Comparison of ENCODE assay signal across 28 mouse cellular contexts in the genomic region with DNA sequence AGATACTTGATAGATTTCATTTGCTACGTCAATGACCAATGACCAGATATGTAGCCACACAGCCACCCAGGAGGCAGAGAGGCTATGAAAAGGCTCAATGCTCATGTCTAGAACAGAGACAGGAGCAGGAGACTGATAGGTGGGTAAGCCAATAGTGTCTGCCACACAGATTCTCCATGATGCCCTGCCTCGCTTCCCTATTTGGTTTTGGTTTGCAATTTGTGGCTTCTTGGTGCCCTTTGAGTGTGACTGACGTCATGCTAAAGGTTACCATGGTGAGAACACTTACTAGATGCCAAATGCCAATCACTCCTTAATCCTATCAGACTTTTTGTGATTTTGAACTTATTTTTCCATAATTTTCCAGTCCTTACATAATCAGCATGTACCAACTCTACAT. TPM values are rescaled to one million over a fixed set of nuclear protein-coding genes. Genes with fewer than 3 reads are reported as not detected.
DNase-seq lines count a peak whose midpoint lies in the region; ATAC-seq and TF ChIP-seq lines count a peak whose summit lies in the region.
"Had no signal": no experiment of that assay in that cellular context is flagged by ENCODE, and none has a peak within 500 bp of the region (broad histone marks: within the 10 kb centered on the region; RNA-seq: fewer than 3 reads in every experiment).

No protein-coding gene starts in this region.

- peak; percentile 19 for DNase-seq in lung, postnatal 25 days (ENCODE audit: low spot score)
- no peak for DNase-seq in lung, postnatal 0 days (ENCODE audit: low spot score)
- DNase-seq in splenic B cell, adult 2 months (ENCODE audit: low read depth, low spot score) = peak; percentile 64
- DNase-seq in thymus, postnatal 10 days (ENCODE audit: low spot score in 2 of 2) = no peak
- no peak for DNase-seq in embryo, embryonic 9.5 days (ENCODE audit: extremely low spot score)
- no peak for DNase-seq in layer of hippocampus, postnatal 10 days (ENCODE audit: low spot score in 2 of 2)
- DNase-seq: adrenal gland, postnatal 10 days; cerebellum, adult 9-10 months; gastrocnemius, postnatal 10 days; heart, postnatal 36 days; kidney, postnatal 25 days; layer of hippocampus, postnatal 36 days; left cerebral cortex, postnatal 4 days; liver, postnatal 0 days; right cerebral cortex, adult 18-20 months had no signal

- TF ChIP-seq EP300 in lung, postnatal 0 days (IDR thresholded peaks at IDR 0.05) = no peak

- H3K4me3 ChIP-seq in lung, postnatal 0 days (ENCODE audit: low read depth, low read length) = no peak overlapping the region
- H3K4me3 ChIP-seq: embryonic facial prominence, embryonic 10.5 days; embryonic facial prominence, embryonic 15.5 days; forebrain, embryonic 12.5 days; heart, embryonic 10.5 days; hindbrain, embryonic 13.5 days; kidney, embryonic 15.5 days; liver, embryonic 12.5 days; megakaryocyte, embryonic 14.5 days; midbrain, embryonic 12.5 days; neural tube, embryonic 15.5 days had no signal

- no peak overlapping the region for H3K9ac ChIP-seq in lung, postnatal 0 days (replicated peaks; ENCODE audit: low read depth)
- H3K9ac ChIP-seq: embryonic facial prominence, embryonic 15.5 days; forebrain, embryonic 12.5 days; hindbrain, embryonic 13.5 days; kidney, embryonic 15.5 days; liver, embryonic 12.5 days; liver, postnatal 0 days; midbrain, embryonic 12.5 days; neural tube, embryonic 15.5 days had no signal

- no peak overlapping the region for H3K4me2 ChIP-seq in lung, postnatal 0 days (replicated peaks; ENCODE audit: low read depth, low read length)
- H3K4me2 ChIP-seq: embryonic facial prominence, embryonic 15.5 days; forebrain, embryonic 12.5 days; hindbrain, embryonic 13.5 days; kidney, embryonic 15.5 days; liver, embryonic 12.5 days; midbrain, embryonic 12.5 days; neural tube, embryonic 15.5 days had no signal

- H3K36me3 ChIP-seq in lung, postnatal 0 days (ENCODE audit: insufficient read depth, low read length) = no peaks in the 10 kb centered on the region
- no peaks in the 10 kb centered on the region for H3K36me3 ChIP-seq in splenic B cell, adult 2 months (ENCODE audit: control insufficient read depth, insufficient read depth, low read length, poor library complexity, severe bottlenecking)
- H3K36me3 ChIP-seq: embryonic facial prominence, embryonic 10.5 days; embryonic facial prominence, embryonic 15.5 days; forebrain, embryonic 12.5 days; heart, embryonic 10.5 days; hindbrain, embryonic 13.5 days; kidney, embryonic 15.5 days; liver, embryonic 12.5 days; midbrain, embryonic 12.5 days; neural tube, embryonic 15.5 days had no signal

- TF ChIP-seq CTCF in lung, postnatal 0 days (IDR thresholded peaks at IDR 0.05) = no peak

- H3K4me1 ChIP-seq in lung, postnatal 0 days (ENCODE audit: insufficient read depth, low read depth, low read length) = no peaks in the 10 kb centered on the region
- H3K4me1 ChIP-seq: embryonic facial prominence, embryonic 10.5 days; embryonic facial prominence, embryonic 15.5 days; forebrain, embryonic 12.5 days; heart, embryonic 10.5 days; hindbrain, embryonic 13.5 days; kidney, embryonic 15.5 days; liver, embryonic 12.5 days; megakaryocyte, embryonic 14.5 days; midbrain, embryonic 12.5 days; neural tube, embryonic 15.5 days had no signal

- no peaks in the 10 kb centered on the region for H3K27me3 ChIP-seq in lung, postnatal 0 days (replicated peaks; ENCODE audit: insufficient read depth, low read length)
- H3K27me3 ChIP-seq in splenic B cell, adult 2 months (ENCODE audit: control insufficient read depth, insufficient read depth, low read length, poor library complexity, severe bottlenecking) = no peaks in the 10 kb centered on the region
- H3K27me3 ChIP-seq: embryonic facial prominence, embryonic 15.5 days; forebrain, embryonic 12.5 days; hindbrain, embryonic 13.5 days; kidney, embryonic 15.5 days; liver, embryonic 12.5 days; megakaryocyte, embryonic 14.5 days; midbrain, embryonic 12.5 days; neural tube, embryonic 15.5 days had no signal

- ATAC-seq in lung, postnatal 0 days = no peak
- ATAC-seq in common myeloid progenitor, adult 5-6 weeks (replicated peaks; ENCODE audit: low read depth, poor library complexity, severe bottlenecking) = peak; percentile 73
- ATAC-seq in megakaryocyte, adult 5-6 weeks (ENCODE audit: poor library complexity, severe bottlenecking) = peak; percentile 73
- ATAC-seq: intestine, postnatal 0 days; liver, embryonic 12.5 days; liver, postnatal 0 days had no signal

- no peaks in the 10 kb centered on the region for H3K9me3 ChIP-seq in lung, postnatal 0 days (ENCODE audit: low read length)
- H3K9me3 ChIP-seq: embryonic facial prominence, embryonic 10.5 days; embryonic facial prominence, embryonic 15.5 days; forebrain, embryonic 12.5 days; heart, embryonic 10.5 days; hindbrain, embryonic 13.5 days; kidney, embryonic 15.5 days; liver, embryonic 12.5 days; megakaryocyte, embryonic 14.5 days; midbrain, embryonic 12.5 days; neural tube, embryonic 15.5 days had no signal

- H3K27ac ChIP-seq in lung, postnatal 0 days (ENCODE audit: low read length) = no peak overlapping the region
- H3K27ac ChIP-seq: embryonic facial prominence, embryonic 10.5 days; embryonic facial prominence, embryonic 15.5 days; forebrain, embryonic 12.5 days; heart, embryonic 10.5 days; hindbrain, embryonic 13.5 days; kidney, embryonic 15.5 days; liver, embryonic 12.5 days; midbrain, embryonic 12.5 days; neural tube, embryonic 15.5 days had no signal

- 79% methylated on average over 3 of the region's 3 CpGs for WGBS in lung, postnatal 0 days

RNA-seq across cellular contexts. Expression of a gene that starts 50.0 kb away (rescaled TPM):
- 26.8 and 30.4 TPM in 2 replicates for polyA plus RNA-seq in lung, postnatal 0 days (2015; fragmentation: Nextera tagmentation; extraction: Ambion mirVana)
- 1.0 and 2.4 TPM in 2 replicates for total RNA-seq in common myeloid progenitor, adult 5-6 weeks (2017)
- total RNA-seq in megakaryocyte, adult 5-6 weeks (2015) = 77.1 and 97.8 TPM in 2 replicates
- total RNA-seq in megakaryocyte, adult 5-6 weeks (2017) = 58.1 and 65.5 TPM in 2 replicates
- total RNA-seq in layer of hippocampus, postnatal 10 days (2021) = 10 to 100 TPM; 23.8 to 26.3 TPM

Comparison
In these comparisons a context has a peak if more than half of its experiments do, and no peak if none do; other contexts are left out.
1. DNase-seq: peak in lung, postnatal 25 days (single experiment) and splenic B cell, adult 2 months (single experiment); none in lung, postnatal 0 days (single experiment), thymus, postnatal 10 days (0 of 2), embryo, embryonic 9.5 days (single experiment) and layer of hippocampus, postnatal 10 days (0 of 2).